Mouse (Mus musculus) CH12.LX (cell line): ENCODE results near the gene Npl.
A peak's percentile ranks its signal among the peaks of the same experiment; 100 is the strongest.

Source experiments
- CHD1 ChIP-seq: IDR thresholded peaks from 2 replicates; pipeline ENCODE4 v1.6.1; 2012; ENCODE audit warnings: low read depth, low read length, improper control_type of control experiment, inconsistent platforms
- CTCF ChIP-seq, 2 experiments: IDR thresholded peaks in 1 of 2; conservative IDR thresholded peaks in 1 of 2; 2 replicates each; pipeline ENCODE4 v1.5.1; 2011 to 2012; ENCODE audit warnings: low read depth in 2 of 2, low read length in 2 of 2, improper control_type of control experiment in 1 of 2, inconsistent platforms in 1 of 2, mild to moderate bottlenecking in 1 of 2, moderate library complexity in 1 of 2
- EP300 ChIP-seq: IDR thresholded peaks from 2 replicates; pipeline ENCODE4 v1.6.1; 2011; ENCODE audit warnings: low read length, improper control_type of control experiment
- MAX ChIP-seq: IDR thresholded peaks from 2 replicates; pipeline ENCODE4 v1.6.1; 2011; ENCODE audit warnings: low read length, improper control_type of control experiment
- NELFE ChIP-seq: IDR thresholded peaks from 2 replicates; pipeline ENCODE4 v1.6.1; 2011; ENCODE audit warnings: low read depth, low read length, improper control_type of control experiment
- NRF1 ChIP-seq: IDR thresholded peaks from 2 replicates; pipeline ENCODE4 v1.6.1; 2014; ENCODE audit warnings: low read depth, mild to moderate bottlenecking, inconsistent platforms, low read length, improper control_type of control experiment, moderate library complexity
- POLR2A ChIP-seq: IDR thresholded peaks from 2 replicates; pipeline ENCODE4 v1.6.1; 2011; ENCODE audit warnings: low read depth, mild to moderate bottlenecking, improper control_type of control experiment, low read length
- SMC3 ChIP-seq: IDR thresholded peaks from 2 replicates; pipeline ENCODE4 v1.6.1; 2011; ENCODE audit warnings: low read depth, low read length, improper control_type of control experiment
- TCF12 ChIP-seq: IDR thresholded peaks from 2 replicates; pipeline ENCODE4 v1.6.1; 2014; ENCODE audit warnings: low read depth, mild to moderate bottlenecking, inconsistent platforms, low read length, improper control_type of control experiment
- ZMIZ1 ChIP-seq: IDR thresholded peaks from 2 replicates; pipeline ENCODE4 v1.6.1; 2012; ENCODE audit warnings: low read depth, mild to moderate bottlenecking, inconsistent platforms, low read length, improper control_type of control experiment

DNA sequence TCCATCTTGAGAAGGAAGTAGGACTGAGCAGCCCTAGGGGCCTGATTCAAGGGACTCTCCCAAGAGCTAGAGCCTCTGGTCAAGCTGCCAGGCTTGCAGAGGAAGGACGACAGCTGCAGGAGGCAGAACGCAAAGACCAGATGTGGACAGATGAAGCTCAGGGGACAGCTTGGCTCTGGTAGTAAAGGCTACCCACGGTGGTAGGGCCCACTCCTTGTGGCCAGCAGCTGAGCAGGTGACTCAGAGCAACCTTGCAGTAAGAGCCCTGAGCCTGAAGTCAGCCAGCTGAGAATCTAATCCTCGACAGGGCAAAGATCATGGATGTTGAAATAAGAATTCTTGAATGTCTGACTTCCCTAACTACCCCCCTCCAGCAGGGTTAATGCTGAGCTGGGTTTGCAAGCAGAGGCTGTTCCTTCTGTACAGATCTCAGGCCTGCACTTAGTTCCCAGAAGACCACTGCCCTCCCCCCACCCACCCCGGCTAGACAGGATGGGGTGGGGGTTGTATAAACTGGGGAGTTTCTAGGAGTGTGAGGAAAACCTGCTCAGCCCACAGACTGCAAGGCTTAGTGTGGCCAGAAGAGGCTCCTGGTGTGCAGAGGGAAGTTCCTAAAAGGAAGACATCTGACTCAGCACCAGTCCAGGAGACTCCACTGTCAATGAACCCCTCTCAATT is 48.1 kb downstream of the Npl start:
- TF ChIP-seq CTCF (conservative IDR thresholded peaks at IDR 0.05 in 1 of 2, IDR thresholded peaks at IDR 0.05 in 1 of 2; ENCODE audit: low read depth in 2 of 2, low read length in 2 of 2) = peak in 1 of 2 experiments; percentile 38; a peak in 2 of 4 replicates
- TF ChIP-seq CHD1 = 0 out of 2 replicates have a peak, but pooled peaks have one; percentile 23
- no peak for TF ChIP-seq ZMIZ1
- TF ChIP-seq NRF1 = 0 out of 2 replicates have a peak, but pooled peaks have one; percentile 20
- TF ChIP-seq SMC3 = peak; percentile 29; the same call in 1 of the 2 replicates
- TF ChIP-seq TCF12 = peak; percentile 80
- no peak for TF ChIP-seq EP300
- no peak for TF ChIP-seq POLR2A
- no peak for TF ChIP-seq MAX
- no peak for TF ChIP-seq NELFE
